Mouse (Mus musculus) liver, embryonic 12.5 days (tissue): ENCODE data around the gene Atp1b4. TPM values are rescaled to one million over a fixed set of nuclear protein-coding genes. Genes with fewer than 3 reads are reported as not detected.

Source experiments
- polyA plus RNA-seq: library from polyadenylated mRNA; unstranded; fragments of >200 nt; fragmentation: Nextera tagmentation; extraction: Ambion mirVana; gene quantifications from 2 replicates; pipeline ENCODE4 v1.2.1, GENCODE M21; 2016

Atp1b4 gene
- polyA plus RNA-seq, 1 experiment from 2014 or later, result not detected

Other genes starting within 250 kb of the Atp1b4 start
- gene Rhox10, start 249.7 kb upstream of the Atp1b4 start, polyA plus RNA-seq, result not detected in 2 replicates
- gene Rhox11, start 231.0 kb upstream of the Atp1b4 start, polyA plus RNA-seq, result not detected in 2 replicates
- not detected in 2 replicates for gene Rhox12, start 205.3 kb upstream of the Atp1b4 start, polyA plus RNA-seq
- gene Rhox13, start 195.0 kb upstream of the Atp1b4 start, polyA plus RNA-seq, result not detected in 2 replicates
- gene Zbtb33, start 126.4 kb upstream of the Atp1b4 start, polyA plus RNA-seq, result 1.7 and 2.2 TPM in 2 replicates
- 4.3 and 4.9 TPM in 2 replicates for gene Tmem255a, start 63.7 kb upstream of the Atp1b4 start, polyA plus RNA-seq
- 46.5 and 48.6 TPM in 2 replicates for gene Lamp2, start 140.3 kb downstream of the Atp1b4 start, polyA plus RNA-seq